Mouse (Mus musculus) megakaryocyte, adult 5-6 weeks (primary cell): Measurements from ENCODE around the gene Camkk1. TPM values are rescaled to one million over a fixed set of nuclear protein-coding genes. Genes with fewer than 3 reads are reported as not detected.

Source experiments
- ATAC-seq: 2 replicates; pipeline ENCODE4 v1.8.0; 2016; ENCODE audit warnings: mild to moderate bottlenecking, inconsistent platforms; ENCODE audit not compliant: poor library complexity, severe bottlenecking
- total RNA-seq, 2 experiments: library from RNA; stranded (forward) in 1 of 2; stranded (reverse) in 1 of 2; fragments of 153-499, 151-499 nt in 1 of 2; fragments of 221-1000, 200-1000 nt in 1 of 2; gene quantifications; 2 replicates each; pipeline versions ENCODE4 v1.2.3 to v1.2.4; 2015 to 2017

The Camkk1 gene
- total RNA-seq (2015), result 0.23 and 0.51 TPM in 2 replicates
- total RNA-seq (2017), result 0.94 and 1.2 TPM in 2 replicates

DNA sequence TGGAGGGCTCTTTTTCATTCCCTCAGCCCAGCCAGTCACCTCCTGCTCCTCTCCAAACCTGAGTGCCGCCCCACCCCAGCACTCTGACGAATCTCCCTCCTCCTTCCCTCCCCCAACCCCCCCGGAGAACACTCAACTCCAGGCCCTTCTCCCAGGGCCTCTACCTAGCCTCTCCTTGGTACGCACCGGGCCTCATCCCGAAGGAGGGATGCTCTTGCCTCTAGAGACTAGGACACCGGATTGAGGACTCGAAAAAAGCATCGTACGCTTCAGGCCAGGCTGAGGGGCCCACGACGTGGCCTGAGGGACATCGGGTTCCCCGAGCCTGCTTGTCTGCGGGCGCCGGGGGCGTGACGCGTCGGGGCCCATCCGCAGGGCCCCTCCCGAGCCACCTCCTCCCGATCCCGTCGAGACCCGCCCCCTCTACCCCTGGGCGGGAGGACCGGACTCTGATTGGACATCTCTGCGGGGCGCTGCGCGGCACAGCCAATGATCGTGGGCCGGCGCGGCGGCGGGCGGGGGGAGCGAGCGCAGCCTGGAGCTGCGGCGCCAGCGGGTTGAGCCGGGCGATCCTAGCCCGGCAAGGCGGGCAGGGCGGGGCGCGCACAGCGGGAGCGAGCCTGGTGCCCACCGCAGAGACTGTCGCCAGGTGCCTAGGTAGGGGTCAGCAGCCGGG, at the start of gene Camkk1:
TSS of gene Camkk1 (plus strand) at position 538 of the 676 bp plus-strand sequence.
- ATAC-seq, result peak; percentile 97

DNA sequence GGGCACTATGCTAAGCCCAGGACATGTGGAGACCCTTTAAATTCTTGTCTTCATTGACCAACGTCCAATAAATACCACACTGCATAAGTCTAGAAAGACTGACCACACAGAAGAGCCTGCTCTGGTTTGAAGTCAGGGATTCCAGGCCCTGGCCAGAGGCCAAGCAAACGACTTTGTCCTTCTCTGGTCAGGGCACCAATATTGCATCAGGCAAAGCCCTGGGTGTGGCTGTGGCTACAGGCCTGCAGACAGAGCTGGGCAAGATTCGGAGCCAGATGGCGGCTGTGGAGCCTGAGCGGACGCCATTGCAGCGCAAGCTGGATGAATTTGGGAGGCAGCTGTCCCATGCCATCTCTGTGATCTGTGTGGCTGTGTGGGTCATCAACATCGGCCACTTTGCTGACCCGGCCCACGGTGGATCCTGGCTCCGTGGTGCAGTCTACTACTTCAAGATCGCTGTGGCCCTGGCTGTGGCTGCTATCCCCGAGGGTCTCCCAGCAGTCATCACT, 43.8 kb upstream of the Camkk1 start:
- ATAC-seq, result no peak

DNA sequence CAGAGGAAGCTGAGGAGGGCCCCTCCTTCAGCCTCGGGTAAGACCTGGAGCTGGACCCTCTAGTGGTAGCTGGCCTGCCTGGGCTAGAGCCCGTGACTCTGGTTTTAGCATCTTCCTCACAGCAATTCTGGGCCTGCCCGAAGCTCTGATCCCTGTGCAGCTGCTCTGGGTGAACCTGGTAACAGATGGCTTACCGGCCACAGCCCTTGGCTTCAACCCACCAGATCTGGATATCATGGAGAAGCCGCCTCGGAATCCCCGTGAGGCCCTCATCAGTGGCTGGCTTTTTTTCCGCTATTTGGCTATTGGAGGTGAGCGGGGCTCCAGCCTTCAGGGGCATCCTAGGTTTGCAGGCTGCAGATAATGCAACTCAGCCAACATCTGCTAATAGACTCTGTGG, 36.3 kb upstream of the Camkk1 start:
- no peak for ATAC-seq

DNA sequence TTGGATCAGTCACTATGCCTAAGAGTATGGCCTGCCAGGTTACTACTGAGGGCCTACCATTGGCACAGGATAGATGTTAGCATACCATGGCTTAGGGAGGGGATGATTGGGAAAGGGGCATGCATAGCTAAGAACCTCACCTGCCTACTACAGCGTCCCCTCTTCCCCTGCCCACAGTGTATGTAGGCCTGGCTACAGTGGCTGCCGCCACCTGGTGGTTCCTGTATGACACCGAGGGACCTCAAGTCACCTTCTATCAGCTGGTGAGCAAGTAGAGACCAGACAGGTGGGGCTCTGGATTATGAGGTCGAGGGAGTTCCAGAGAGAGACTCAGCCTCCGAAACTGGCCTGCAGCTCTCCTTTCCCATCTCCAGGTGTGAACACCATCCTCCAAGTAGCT, 35.5 kb upstream of the Camkk1 start:
- no peak for ATAC-seq

DNA sequence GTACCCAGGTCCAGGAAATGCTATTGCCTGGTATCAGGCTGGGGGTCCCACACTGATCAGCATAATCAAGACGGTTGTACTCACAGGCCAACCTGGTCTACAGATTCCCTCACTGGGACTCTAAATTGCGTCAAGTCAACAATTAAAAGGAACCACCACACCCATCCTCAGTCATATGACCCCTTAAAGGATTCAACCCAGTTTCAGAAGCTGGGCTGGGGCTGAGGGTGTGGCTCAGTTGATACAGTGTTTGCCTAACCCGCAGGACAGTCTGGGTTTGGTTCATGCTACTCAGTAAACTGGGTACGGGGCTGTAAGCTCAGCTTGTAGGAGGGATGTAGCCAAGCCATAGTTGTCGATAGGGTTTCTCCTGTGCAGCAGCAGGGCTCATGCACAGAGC, 32.1 kb upstream of the Camkk1 start:
- ATAC-seq, result peak; percentile 77

DNA sequence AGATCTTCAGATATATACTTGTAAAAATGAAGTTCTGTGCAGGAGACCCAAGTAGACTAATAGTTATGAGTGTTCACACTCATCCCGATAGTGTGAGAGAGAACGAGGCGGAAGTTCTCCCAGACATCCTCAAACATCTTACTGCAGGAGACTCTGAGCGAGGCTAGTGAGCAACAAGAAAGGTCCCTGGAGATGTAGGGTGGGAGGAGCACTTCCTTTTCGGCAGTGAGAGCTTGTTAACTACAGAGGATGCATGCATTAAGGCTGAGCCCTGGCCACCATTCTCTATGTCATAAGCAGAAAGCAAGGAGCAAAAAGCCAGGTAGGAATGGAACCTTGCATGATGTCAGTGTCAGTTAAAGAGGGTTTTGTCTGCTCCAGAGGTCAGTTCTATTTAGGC, 31.6 kb upstream of the Camkk1 start:
- ATAC-seq, result no peak

DNA sequence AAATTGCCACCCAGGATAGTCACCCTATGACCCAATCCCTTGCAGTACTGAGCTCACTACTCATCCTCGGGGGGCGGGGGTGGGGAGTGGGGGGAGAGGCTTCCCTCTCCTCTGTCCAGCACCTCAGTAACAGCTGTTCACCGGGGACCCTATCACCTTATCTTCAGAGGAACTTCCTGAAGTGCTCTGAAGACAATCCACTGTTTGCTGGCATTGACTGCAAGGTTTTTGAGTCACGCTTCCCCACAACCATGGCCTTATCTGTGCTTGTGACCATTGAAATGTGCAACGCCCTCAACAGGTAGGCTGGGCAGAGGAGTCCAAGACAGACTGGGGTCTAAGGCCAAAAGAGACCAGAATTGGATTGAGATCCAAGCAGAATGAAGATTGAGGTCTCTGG, 31.0 kb upstream of the Camkk1 start:
- ATAC-seq, result peak; percentile 20

DNA sequence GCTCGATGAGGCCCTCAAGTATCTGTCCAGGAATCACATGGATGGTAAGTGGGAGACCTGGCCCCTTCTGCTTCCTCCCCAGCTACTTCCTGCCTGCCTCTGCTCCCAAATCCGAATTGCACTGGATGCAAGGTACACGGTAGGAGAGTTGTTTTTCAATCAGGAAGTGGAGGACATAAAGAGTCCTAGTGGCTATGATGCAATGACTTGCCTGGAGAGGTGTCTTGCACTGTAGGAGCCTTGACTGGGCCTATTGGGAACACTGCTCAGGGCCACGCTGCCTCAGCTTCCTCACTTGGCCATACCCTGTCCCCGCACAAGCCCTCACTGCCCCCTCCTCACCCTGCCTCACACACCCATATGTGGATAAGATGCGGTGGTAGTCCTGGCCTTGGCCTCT, 29.8 kb upstream of the Camkk1 start:
- ATAC-seq, result peak; percentile 20; the same call in 1 of the 2 replicates

DNA sequence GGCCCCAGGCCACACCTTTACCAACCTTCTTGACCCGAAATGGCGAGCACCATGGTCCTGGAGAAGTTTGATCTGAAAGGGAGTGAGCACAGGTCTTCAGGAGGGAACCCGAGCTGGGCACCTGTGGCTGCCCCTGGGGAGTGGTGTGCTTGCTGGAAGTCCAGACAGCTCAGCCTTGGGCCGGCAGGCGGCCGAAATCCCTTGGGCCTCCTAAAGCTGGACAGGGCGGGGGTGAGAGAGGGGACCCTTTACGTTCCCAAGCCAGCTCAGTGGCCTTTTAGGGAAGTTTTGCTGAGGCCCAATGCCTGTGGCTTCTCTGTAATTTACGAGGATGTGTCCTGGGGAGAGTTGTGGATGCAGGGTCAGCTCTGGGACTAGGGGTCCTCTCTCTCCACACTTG, 28.1 kb upstream of the Camkk1 start:
- ATAC-seq, result no peak

DNA sequence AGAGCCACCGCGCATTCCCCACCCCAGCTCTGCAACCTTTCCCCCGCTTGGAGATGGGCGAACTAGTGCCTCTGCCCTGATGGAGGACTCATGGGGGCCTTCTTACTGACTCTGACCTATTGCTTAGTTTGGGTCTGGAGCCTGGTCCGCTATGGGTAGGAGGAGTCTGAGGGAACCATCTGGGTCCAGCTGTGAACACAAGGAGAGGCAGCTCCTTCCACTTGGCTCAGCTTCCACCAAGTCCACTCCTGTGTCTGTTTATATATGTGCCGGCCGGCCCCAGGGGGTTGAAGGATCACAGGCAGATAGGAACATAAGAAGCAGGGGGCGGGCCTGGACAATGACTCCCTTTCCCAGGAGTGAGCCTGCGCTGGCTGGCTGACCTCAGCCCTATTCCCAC, 26.8 kb upstream of the Camkk1 start:
- no peak for ATAC-seq

DNA sequence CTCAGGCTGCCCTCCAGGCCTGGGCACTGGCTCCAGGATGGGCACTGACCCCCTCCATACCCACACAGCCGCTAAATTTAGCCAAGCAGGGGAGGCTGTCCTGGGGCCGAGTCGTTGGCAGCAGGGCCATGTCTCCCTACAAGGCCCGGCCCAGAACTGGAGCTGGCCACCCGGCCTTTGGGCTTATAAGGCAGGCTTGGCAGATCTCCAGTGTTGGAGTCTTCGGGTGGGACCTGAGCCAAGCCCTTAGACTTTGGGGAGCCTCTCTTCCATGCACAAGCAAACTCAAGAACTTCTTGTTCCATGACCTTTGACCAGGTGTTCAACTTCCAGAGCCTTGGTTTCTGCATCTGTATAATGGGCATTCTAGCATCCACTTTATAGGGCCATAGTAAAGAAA, 22.5 kb upstream of the Camkk1 start:
- ATAC-seq, result no peak

DNA sequence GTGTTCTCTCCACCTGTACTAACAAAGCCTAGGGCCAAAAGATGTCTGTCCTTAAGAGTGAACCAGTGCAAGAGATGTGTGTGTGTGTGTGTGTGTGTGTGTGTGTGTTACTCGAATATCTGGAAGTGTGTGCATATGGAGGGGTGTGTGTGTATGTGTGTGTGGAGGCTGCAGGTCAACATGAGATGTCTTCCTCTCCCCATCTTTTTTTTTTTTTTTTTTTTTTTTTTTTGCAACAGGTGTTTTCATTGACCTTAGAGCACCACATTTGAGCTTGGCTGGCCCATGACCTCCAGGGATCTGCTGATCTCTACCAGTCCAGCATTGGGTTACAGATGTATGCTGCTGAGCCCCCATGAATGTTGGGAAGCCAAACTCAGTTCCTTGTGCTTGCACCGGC, 22.0 kb upstream of the Camkk1 start:
- ATAC-seq, result no peak

DNA sequence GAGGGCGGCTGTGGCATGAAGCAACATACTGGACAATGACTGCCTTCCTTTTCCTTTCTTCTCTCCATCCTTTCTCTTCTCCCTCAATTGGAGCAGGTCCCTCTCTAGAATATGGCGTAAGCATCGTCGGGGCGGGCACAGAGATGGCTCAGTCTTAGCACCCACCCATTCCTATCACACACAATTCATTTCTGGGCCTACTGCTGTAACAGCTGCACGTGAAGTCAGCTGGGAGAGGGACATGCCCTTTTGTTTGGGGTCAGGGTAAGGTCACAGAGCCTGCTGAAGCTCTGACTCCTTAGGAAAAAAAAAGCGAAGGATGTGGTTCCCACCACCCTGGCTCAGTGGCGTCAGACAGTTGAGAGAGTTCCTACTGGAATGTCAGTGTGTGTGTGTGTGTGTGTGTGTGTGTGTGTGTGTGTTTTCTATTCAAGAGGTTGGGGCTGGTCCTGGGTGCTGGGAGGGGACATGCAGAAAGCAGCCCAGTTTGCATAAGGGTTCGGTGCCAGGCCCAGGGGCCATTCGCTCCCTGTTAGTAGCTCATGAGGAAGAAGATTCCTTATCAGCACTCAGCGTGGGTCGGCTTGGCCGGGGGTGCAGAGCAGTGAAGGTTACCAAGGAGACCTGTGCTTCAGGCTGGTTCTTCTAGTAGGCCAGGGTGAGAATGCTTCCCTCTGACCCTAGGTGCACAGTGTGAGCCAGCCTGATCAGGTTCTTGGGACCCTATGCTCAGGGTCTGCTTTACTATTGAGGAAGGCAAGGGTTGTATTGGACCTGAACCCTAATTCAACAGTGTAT, 21.1 kb upstream of the Camkk1 start:
- ATAC-seq, result no peak

DNA sequence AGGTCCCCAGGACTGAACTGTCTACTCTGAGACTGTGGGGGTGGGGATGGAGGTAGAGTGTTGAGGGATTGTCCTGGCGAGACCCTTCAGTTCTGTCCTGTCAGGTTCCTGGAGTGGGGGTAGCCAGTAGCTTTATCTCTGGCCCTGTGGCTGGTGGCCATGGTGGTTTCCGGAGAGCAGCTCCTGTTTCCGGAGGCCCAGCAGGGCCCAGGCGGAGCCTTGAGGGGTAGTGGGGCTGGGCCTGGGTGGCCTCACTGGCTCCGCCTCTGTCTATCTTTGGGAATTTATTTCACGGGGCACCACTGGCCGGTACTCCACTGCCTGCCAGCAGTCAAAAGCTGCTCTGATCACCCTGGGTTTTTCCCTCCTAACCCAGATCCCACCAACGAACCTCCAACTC, 20.0 kb upstream of the Camkk1 start, which contains the start of gene P2rx1:
TSS of gene P2rx1 (plus strand) at position 333 of the 400 bp plus-strand sequence.
- peak; percentile 79 for ATAC-seq

DNA sequence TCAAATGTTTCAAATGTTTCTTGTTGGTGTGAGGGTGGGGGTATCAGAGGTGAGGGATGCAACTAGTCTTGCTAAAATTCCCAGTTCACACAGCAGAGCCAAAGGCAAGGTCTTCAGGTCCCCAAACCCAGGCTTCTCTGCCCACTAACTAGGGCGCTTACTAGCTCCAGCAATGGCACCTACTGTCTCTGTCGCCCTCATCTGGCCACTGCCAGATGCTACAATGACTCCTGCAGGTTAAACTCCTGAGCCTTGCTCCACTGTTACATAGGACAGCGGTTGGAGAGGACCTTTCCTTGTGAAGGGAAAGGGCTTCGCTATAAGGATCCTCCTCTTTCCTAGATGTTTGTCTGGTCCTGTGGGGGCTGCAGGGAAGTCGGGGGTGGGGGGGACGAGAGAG, 17.8 kb upstream of the Camkk1 start:
- peak; percentile 66 for ATAC-seq

DNA sequence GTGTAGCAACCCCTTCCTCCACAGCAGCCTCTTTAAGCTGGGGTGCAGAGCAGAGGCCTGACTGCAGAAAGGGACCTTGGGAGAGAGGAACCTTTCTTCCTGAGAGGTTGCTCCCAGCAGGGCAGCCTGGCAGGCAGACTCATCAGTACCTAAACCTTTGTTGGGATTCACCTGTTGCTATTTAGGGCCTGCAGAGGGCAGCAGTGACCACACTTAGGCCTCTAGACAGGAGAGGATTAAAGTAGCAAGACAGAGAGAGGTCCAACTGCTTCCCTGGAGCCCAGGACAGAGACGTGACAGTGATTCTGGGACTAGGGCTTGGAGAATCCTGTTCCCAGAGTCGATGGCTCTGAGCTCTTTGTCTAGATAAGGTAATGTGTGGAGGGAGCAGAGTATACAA, 12.4 kb upstream of the Camkk1 start:
- peak; percentile 83 for ATAC-seq

DNA sequence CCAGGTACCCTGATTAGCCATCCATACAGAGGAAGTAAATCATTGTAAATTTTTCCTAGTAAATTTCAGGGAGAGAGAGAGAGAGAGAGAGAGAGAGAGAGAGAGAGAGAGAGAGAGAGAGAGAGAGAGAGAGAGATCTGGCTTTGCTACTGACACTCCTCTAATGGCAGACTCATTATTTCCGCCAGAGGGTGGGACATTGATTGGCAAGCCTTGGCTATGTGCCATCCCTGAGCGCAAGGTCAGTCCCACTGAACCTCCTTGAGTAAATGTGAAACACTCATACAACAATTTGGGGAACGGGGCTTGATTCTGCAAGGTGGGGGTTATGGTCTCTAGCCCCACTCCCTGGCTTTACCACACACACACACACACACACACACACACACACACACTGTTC, 11.7 kb upstream of the Camkk1 start:
- no peak for ATAC-seq

DNA sequence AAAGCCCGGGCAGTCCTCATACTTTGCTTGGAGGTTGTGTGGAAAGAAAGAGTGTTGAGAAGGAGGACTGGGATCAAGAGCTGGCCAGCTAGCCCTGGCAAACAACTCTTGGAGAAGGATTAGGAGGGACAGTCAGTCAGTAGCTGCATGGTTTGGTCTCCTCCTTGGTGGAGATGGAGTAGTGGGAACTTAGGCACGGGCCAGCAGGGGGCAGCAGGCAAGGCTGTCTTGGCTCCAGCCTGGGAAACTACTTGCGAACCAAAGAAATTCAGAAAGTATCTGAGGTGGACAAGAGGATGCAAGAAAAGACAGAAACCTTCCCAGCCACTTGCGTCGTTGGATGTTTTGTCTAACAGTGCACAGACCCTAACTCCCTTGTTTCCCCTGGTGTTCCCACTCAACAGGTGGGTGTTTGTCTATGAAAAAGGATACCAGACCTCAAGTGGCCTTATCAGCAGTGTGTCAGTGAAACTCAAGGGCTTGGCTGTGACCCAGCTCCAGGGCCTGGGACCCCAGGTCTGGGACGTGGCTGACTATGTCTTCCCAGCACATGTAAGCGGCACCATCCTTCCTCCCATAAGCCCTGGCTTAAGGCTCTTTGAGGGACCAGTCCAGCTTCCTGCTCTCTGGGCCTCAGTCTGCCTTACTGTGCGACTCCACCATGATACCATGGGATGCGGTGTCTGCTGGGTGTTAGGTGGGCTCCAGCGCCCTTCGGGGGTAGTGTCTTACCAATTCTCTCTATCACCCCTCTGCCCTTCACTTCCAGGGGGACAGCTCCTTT, 10.9 kb upstream of the Camkk1 start:
- ATAC-seq, result peak; percentile 67; the same call in 1 of the 2 replicates

DNA sequence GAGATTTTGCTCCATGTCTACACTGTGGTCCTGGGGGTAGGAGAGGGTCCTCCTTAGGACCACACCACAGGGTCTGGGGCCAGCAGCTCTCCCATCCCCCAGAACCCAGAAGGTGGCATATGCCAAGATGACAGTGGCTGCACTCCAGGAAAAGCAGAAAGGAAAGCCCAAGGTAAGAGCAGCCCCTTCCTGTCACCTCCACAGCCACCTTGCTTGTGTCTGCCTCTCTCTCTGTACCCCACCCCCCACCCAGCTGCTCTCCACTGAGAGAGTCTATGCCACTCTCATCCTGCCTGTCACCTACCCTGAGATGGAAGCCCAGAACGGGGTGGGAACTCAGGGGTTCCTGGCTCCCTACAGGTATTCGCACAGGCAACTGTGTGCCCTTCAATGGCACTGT, 10.0 kb upstream of the Camkk1 start:
- ATAC-seq, result no peak

DNA sequence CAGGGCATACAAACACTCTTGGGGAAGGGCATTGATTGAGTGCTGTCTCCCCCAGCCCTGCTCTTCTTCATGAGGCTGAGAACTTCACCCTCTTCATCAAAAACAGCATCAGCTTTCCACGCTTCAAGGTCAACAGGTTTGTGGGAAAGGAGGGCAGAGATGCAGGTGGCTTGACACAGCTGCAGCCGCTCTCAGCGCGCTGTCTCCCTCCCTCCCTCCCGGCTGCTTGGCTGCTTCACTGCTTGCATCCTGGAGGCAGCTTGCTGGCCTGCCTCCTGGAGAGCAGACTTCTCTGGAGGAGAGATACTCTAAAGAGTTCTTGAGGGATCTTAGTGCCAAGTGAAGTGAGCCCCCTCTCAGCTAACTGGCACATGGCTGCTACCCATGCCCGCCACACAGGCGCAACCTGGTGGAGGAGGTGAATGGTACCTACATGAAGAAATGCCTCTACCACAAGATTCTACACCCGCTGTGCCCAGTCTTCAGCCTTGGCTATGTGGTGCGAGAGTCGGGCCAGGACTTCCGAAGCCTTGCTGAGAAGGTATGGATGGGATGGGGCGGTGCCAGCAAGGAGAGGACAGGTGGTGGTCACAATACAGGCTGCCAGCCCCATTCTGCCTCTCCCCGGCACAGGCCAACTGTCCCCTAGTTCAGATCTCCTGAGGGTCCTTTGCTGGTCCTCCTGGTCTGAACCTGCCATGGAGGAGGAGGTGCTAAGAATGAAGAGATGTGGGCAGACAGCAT, 9.1 kb upstream of the Camkk1 start:
- no peak for ATAC-seq

DNA sequence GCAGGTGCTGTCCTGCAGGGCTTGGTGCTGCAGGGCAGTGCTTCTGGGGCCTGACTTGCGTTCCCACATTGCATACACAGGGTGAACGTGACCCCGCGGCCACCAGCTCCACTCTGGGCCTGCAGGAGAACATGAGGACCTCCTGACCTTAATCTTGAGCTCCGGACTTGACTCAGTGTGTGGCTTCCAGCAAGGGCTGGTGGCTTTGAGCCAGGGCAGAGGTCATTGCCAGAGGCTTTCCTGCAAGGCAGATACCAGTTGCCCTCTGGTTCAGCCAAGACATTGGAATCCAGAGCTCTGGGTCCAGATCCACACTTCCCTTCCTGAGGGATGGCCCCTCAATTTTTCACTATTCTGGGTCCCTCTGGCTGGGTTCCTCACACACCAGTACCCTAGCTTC, 4.8 kb upstream of the Camkk1 start:
- no peak for ATAC-seq
